Mouse (Mus musculus): ENCODE results near the gene Zfp287. TPM values are rescaled to one million over a fixed set of nuclear protein-coding genes. Genes with fewer than 3 reads are reported as not detected.
"Not testable (repeated sequence)": the region's sequence is repeated elsewhere in the genome, so short reads cannot be mapped to it uniquely, and the experiment has no call there.

Gene Zfp287
- total RNA-seq (2021): 1 to 10 TPM; 2.8 to 3.0 TPM
- long read RNA-seq, experiment 1, partial matches to known transcripts: 0 of 3 reads
- long read RNA-seq, experiment 1, other reads (novel, unspliced or antisense): 2 of 3 reads
- long read RNA-seq, experiment 2, partial matches to known transcripts: 0 of 3 reads
- long read RNA-seq, experiment 2, other reads (novel, unspliced or antisense): 2 of 3 reads

DNA sequence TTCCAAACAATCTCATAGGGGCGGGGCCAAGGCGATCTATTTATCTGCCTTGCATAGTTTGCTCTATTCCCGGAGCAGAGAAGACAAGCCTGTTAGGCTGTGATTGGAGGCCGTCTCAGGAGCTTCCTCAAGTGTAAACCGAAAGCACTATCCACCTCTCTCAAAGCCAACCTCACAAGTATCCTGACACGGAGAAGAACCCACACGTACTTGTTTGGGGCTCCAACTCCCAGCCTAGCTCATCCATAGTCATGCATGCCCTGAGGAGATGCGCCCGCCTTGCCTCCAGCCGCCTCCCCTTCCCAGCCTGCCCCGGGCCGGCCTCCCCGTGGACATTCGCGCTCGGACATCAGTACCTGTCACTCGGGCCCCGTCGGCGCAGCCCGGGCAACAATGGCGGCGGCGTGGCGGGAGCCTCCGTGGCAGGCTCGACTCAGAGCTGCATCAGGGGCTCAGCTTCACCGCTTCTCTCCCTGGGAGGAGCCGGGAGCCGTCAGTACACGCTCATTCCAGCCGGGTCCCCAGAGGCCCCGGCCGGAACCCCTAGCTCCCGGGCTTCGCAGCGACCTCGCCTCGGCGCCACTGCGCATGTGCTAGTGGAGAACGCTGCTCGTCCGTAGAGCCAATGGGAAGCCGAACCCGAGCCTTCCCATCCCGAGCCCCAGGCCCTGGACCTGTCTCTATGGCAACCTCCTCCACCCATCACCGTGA lies at the start of gene Zfp287:
TSS of gene Zfp287 (minus strand) at position 595 of the 711 bp plus-strand sequence.
- intact Hi-C loops (cut with DNase I): no loop called here
- peak; percentile 88 to 89 for DNase-seq

DNA sequence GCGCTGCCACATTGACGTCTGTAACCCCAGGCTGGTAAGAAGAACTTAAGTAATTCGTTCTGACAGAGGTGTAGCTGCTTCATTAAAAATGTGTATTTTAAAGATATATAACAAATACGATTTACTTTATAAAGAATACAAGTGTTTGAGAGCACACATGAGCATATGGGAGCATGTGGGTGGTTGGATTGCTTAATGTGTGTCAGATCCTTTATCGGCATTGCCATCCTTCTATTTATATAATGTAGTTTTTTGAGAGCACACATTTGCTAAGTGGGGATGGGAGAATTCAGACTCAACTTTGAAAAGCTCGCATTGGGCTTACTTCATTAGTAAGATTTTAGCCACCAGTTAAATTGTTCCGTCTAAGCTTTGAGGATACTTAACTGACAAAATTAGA lies 44.8 kb upstream of the Zfp287 start:
- intact Hi-C loops (cut with DNase I): no loop called here
- DNase-seq: no peak

DNA sequence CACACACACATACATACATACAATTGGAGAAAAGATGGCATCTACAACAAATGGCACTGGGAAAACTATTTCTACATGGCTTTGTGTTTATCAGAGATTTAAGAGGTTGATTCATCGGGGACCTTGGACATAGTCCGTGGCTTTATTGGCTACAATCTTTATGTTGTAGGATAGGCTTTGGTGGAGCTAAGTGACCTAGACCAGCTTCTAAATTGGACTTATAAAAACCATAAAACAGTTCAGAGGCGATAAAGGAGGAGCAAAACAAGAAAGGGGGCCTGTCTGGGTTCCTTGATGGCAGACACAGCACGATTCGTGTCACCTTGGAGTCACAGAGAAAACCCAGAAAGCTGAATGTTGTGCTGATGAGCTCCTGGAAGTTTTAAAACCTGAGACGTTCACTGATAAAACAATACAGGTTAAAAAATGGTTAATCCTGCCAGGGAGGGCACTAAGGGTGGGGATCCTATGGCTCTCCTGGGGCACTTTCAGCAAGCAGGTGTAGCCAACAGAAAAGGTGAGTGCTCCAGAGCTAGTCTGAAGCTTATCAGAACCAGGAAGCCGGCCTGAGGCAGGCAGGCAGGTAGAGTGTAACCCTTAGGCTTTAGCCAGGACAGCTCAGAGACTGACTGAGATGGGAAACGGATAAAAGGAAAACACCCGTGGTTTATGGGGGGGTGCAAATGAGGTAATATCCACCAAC lies 29.2 kb upstream of the Zfp287 start:
- intact Hi-C loops (cut with DNase I): no loop called here
- DNase-seq: no peak

DNA sequence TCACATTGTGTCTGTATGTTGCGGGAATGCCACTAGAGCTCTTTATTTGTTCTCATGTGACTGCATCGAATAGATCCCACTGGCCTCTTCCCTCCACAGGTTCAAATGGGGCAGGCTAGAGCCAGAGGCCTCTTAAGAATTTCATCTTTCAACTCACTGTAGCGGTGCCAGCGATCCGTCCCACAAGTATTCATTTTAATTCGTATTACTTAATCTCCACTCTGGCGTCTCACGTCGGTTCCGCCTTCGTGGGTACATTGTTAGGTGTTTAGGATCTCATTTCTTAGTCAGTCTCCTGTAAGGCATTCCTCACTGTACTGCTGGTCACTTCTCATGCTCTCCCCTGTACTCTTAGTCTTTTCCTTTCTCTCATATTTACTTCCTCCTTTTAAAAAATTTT lies 26.8 kb upstream of the Zfp287 start:
- no peak for DNase-seq
- intact Hi-C loops (cut with DNase I): loop anchor here (5.0 to 10.0 kb wide), 2 partner anchors 149 to 376 kb away; no protein-coding TSS in a partner anchor

DNA sequence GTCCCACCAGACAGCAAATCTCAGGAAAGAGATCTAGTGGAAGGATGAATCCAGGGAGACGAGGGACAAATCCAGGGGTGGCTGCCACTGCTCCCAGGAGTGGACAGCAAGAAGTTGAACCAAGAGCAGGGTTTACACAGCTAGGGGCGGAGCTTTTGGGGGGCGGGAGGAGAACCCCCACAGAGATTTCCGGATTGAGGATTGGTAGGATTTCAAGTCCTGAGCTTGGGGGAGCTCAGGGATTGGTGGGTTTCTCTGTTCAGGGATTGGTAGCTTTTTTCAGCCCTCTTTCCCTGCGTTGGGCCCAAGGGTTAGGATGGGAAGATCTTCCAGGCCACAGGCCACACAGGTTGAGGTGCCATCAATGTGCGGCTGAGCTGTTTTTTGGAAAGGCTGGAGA lies 26.2 kb upstream of the Zfp287 start:
- DNase-seq: no peak
- intact Hi-C loops (cut with DNase I): loop anchor here (2.0 to 10.0 kb wide), 4 partner anchors 51 to 377 kb away; no protein-coding TSS in a partner anchor

DNA sequence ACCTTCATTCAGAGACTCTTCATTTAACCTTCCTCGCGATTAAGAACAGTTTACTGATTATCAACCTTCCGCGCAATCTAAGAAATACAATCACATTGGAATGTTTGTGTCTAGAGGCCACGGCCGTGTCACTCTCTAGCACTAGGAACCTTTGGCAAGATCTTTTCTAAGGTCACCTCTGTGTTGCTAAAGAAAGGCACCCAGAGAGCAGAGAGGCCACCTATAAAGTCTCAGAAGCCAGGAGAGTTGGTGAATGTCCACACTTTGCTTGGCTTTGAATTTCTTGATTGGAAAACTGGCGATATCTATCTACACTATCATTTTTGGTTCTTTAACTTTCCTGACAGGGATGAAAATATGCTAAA lies 25.4 kb upstream of the Zfp287 start:
- no peak for DNase-seq
- intact Hi-C loops (cut with DNase I): loop anchor here (2.0 to 10.0 kb wide), 4 partner anchors 52 to 378 kb away; no protein-coding TSS in a partner anchor

DNA sequence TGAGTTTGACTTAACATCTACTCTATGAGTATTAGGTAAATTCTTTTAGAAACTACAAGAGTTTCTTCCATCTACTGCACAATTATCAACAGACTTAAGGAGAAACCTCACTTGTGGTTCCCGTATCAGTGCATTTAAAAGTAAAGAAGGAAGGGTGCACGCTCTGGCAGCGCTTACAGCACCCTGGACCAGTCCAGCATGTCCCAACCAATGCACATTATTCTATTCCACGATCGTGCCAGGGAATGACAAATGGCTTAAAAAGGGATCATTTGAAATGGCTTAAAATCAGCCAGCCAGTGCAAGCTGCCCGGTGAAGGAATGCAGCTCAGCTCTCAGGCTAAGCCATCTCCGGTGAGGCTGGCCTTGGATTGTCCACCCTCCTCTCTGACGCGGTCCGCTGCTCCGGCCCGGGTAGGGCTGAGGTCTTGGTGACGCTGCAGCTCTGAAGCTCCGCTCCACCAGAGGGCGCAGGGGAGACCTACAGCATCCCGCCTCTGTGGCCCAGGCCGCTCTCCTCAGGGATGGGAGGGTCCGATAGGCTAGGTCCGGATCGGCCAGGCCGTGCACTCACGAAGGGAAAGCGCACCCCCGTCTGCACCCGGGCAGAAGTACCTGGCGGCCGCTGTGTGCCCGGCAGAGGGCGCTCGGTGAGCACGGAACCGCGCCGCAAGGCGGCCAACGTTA lies 24.9 kb upstream of the Zfp287 start:
- DNase-seq: peak; percentile 97 to 98
- intact Hi-C loops (cut with DNase I): loop anchor here (2.0 to 10.0 kb wide), 4 partner anchors 52 to 378 kb away; no protein-coding TSS in a partner anchor

DNA sequence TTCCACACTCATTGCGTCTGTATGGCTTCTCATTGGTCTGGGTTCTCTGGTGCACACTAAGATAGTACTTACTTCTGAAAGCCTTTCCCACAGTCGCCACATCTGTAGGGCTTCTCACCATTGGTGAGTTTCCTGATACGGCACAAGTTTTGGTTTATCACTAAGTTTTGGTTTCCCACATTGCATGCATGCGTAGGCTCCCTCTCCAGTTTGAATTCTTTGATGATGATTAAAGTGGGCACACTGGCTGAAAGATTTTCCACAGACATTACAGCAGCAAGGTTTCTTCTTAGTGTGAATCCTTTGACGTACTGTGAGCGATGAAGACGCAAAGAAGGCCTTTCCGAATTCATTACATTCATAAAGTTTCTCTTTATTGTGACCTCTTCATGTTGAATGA lies 21.1 kb upstream of the Zfp287 start, which contains the start of gene Gm10428:
TSS of gene Gm10428 (plus strand) at position 321 of the 400 bp plus-strand sequence.
- intact Hi-C loops (cut with DNase I): loop anchor here (10.0 kb wide), 1 partner anchor 382 kb away; no protein-coding TSS in a partner anchor
- DNase-seq: no peak

DNA sequence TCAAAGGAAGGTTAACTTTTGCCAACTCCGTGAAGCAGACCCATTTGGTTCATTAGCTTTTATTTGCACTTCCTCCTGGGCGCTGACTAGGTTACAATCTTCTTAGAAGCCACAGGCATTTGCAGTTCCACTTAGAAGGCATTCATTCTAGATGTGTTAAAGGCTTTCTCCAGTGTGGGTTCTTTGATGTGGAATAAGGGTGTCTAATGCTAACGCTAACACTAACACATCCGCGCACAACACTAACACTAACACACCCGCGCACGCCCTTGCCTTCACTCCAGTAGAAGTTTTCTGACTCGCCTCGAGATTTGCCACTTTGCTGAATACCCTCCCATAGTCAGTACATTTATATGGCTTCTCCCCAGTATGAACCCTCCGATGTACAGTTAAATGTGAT lies 20.5 kb upstream of the Zfp287 start:
- intact Hi-C loops (cut with DNase I): loop anchor here (10.0 kb wide), 1 partner anchor 383 kb away; no protein-coding TSS in a partner anchor

DNA sequence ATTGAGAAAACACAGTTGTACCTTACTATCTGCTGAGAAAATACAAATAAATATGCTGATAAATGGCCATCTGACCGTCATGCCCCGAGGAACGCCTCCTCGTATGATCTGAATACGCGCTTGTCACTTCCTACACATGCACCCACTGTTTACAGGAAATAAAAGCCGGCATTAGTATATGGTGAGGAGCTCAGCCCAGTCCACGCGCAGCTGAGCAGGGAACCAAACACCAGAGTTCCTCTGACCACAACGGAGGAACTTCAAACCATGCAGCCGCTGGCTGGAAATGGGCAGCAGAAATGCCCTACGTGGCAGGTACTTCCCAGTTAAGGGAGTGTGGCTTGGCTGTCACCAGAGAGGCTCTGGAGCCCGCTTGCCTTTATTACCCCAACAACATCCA lies 17.7 kb upstream of the Zfp287 start:
- not testable (repeated sequence) for DNase-seq
- intact Hi-C loops (cut with DNase I): loop anchor here (10.0 kb wide), 1 partner anchor 415 kb away; no protein-coding TSS in a partner anchor

More for the DNA sequence above, 20.5 kb upstream of the Zfp287 start:
- no peak for DNase-seq

DNA sequence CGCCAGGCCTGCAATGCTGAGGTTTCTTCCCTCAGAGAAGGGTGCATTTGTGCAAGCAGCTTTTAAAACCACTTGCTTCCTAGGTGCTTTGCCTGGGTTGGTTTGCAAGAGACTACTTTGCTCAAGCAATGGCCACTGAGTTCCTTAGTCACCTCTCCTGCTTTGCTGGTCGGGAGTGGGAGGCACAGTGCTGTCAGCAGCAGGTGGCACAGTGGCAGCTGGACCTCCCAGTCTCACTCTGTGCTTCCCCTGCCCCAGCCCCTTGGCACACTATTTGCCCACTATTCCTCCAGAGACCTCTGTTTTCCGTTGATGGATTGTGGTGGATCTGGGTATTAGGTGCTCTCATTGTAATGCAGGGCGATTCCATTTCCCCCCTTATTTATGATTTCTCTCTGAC lies 16.4 kb upstream of the Zfp287 start:
- intact Hi-C loops (cut with DNase I): loop anchor here (10.0 kb wide), 1 partner anchor 417 kb away; no protein-coding TSS in a partner anchor
- no peak for DNase-seq

DNA sequence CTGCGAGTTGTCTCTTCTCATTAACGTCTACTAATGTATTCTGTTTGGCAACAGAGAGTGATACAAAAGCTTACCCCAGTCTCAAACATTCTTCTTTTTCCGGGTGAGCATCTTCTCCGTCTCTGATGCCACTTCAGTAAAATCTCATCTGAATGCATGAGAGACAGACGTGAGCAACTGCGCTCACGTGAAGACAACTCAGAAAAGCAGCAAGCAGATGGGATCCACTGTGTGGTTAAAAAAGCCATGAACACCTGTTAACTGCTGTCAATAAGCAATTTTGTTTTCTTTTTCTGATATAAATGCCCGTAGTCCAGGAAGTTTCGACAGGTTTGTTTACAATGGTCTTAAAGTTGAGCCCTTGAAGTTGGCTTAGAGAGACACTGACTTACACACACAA lies 15.5 kb upstream of the Zfp287 start:
- intact Hi-C loops (cut with DNase I): loop anchor here (10.0 kb wide), 1 partner anchor 418 kb away; no protein-coding TSS in a partner anchor
- no peak for DNase-seq

DNA sequence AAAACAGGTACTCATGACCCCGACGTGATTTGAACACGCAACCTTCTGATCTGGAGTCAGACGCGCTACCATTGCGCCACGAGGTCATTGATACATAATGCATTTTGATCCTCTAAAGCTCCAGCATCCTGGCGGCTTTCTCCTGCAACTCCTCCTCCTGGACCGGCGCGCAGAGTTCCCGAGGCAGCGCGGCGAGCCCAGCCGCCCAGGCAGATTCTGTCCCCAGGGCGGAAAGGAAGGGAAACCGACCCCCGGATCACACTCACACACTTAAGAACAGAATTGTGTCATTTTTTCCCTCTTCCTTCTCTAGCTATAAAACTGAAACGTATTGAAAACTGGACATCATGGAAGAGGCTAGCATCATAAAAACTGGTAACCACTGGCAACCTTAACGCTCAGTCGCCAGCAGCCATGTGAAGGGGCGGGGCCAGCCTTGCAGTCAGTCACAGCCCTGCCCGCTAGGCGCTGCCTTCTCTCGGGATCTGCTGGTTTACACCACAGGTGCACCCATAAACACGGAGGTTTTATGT lies 14.4 kb upstream of the Zfp287 start:
- intact Hi-C loops (cut with DNase I): loop anchor here (10.0 kb wide), 1 partner anchor 419 kb away; no protein-coding TSS in a partner anchor
- DNase-seq: peak; percentile 55 to 70

DNA sequence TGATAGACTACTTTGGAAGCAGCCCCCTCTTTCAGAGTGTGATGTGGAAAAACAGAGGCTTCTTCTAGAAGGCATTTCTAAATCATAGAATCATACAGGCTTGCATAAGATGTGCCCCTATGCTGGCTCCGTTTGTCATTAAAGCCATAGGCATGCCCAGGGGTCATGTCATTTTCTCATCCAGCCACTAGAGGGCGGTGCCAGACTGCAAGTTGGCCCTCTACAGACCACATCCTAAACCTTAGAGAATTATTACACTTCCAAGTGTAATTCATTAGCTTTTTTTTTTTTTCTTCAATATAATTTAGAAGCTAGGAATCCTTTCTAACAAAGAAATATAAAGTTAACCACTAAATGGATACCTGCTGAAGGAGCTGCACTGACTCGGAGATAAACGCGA lies 12.4 kb upstream of the Zfp287 start:
- intact Hi-C loops (cut with DNase I): loop anchor here (10.0 kb wide), 1 partner anchor 421 kb away; no protein-coding TSS in a partner anchor
- peak; percentile 68 to 80 for DNase-seq

DNA sequence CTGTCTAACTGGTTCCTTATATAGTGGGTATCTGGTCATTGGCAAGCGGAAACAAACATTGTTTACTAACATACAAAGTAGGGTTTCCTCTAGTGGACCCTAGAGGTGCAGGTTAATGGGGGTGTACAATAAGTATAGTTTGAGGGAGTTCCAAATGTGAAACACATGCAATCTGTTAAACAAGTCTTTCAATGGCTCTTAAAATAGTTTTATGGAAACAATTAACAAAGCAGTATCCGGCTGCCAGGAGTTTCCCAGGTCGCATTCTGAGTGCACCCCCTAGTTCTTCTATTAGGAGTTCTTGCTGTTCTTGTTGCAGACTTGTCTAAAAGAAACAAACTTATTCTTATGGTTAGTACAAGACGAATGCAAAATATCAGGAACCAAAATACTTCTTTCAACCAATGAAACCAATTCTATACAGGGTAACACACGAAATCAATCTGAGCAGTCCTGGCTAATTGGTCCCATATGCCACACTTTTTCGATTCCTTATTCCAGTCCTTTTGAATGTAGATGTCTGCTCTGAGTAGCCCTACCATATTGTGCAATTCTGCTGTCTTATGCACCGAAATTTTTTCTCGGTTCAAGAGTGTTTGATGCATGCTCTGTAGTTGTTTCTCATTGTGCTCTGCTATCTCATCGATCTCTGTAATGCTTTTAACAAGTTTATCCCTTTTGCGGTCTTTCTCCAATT lies 10.7 kb upstream of the Zfp287 start:
- DNase-seq: no peak
- intact Hi-C loops (cut with DNase I): loop anchor here (10.0 kb wide), 1 partner anchor 422 kb away; no protein-coding TSS in a partner anchor

DNA sequence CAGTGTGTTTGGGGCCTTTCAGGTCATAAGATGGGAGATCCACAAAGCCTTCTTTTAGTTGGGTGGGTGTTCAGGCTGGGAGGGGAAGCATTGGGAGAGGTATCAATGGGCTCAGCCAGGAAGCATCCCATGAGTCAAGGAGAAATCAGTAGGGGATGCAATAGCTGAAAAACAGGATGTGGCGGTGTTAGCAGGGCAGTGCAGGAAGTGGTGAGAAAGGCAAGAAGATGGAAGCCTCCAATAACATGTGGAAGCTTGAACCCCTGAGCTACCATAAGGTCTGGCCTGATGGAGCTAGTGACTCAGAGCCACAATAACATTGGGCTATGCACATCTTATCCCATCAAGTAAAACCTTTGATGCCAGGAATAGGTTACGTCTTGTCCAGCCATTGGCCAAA lies 9.5 kb upstream of the Zfp287 start:
- DNase-seq: no peak
- intact Hi-C loops (cut with DNase I): loop anchor here (10.0 kb wide), 1 partner anchor 424 kb away; no protein-coding TSS in a partner anchor

DNA sequence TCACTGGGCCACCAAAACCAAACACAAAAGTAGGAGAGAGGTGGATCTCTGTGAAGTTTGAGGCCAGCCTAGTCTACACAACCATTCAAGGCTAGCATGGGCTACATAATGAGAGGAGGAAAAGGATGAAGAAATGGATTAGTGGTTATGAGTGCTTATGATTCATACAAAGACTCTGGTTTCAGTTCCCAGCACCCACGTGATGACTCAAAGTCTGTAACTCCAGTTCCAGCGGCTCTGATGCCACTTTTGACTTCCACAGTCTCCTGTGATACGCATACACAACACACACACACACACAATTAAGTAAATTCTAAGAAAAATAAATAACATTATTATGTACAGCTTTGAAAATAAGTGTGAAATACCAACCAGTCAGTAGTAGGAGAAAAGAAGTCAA lies 960 bp upstream of the Zfp287 start:
- intact Hi-C loops (cut with DNase I): no loop called here
- no peak for DNase-seq

DNA sequence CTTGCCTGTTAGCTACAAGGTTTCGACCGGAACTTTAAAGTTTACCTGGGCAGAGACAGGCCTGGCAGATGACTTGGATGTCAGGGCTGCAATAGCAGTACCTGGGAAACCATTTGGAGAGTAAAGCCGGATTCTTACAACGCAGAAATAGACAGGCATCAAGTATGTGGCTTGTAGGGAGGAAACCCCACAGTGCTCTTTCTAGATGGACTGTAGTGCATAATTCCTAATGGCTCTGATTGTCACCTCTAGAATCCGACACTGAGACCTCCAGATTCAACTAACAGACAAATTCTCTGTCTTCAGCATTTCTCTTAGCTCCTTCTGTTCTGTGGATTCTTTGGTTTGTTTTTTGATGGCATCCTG lies 300 bp upstream of the Zfp287 start:
- no peak for DNase-seq
- intact Hi-C loops (cut with DNase I): no loop called here

DNA sequence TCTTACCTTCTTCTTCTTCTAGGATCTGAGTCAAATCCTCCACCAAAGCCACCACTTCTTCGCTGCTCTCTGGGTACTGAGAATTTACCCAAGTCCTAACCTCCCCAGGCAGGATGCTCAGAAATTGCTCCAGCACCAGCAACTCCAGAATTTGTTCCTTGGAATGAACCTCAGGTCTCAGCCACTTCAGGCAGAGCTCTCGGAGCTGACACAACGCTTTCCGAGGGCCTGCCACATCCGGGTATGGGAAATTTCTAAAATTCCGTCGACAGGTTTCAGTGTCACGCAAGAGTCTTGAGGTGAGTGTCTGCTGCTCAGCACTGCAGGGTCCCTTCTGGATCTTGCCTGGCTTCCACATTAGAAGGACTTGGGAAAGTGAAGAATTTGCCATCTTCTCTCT lies 3.4 kb downstream of the Zfp287 start:
- intact Hi-C loops (cut with DNase I): no loop called here
- no peak for DNase-seq

All from heart, postnatal 14 days (tissue).